Mouse (Mus musculus) lung, postnatal 0 days (tissue): ENCODE measurements around the gene Tcp11l2.

Source experiments
- CTCF ChIP-seq: IDR thresholded peaks from 2 replicates; pipeline ENCODE4 v1.5.1; 2016; ENCODE audit warnings: antibody characterized with exemption, mild to moderate bottlenecking
- EP300 ChIP-seq: IDR thresholded peaks from 2 replicates; pipeline ENCODE4 v1.6.1; 2016; ENCODE audit warnings: antibody characterized with exemption, mild to moderate bottlenecking, control low read depth

- no peak for TF ChIP-seq EP300
- peak; percentile 61 for TF ChIP-seq CTCF
Measured at GRCm38 (mm10) chr10:84542802-84543658, 33.4 kb upstream of the Tcp11l2 start.
